Comparison of ENCODE assay signal across 31 mouse cellular contexts in genomic region chr3:106187991-106188390, GRCm38 (mm10). TPM values are rescaled to one million over a fixed set of nuclear protein-coding genes. Genes with fewer than 3 reads are reported as not detected.
DNase-seq lines count a peak whose midpoint lies in the region; ATAC-seq and TF ChIP-seq lines count a peak whose summit lies in the region.
"Had no signal": no experiment of that assay in that cellular context is flagged by ENCODE, and none has a peak within 500 bp of the region (broad histone marks: within the 10 kb centered on the region; RNA-seq: fewer than 3 reads in every experiment).

No protein-coding gene starts in this region.

- ATAC-seq in heart, embryonic 12.5 days (ENCODE audit: insufficient number of reproducible peaks, low FRiP score): peak; percentile 45; the same call in 1 of the 2 replicates
- 0 out of 2 replicates have a peak, but pooled peaks have one; percentile 15 for ATAC-seq in hindbrain, embryonic 15.5 days (ENCODE audit: low FRiP score, low read depth)
- ATAC-seq in hindbrain, postnatal 0 days: no peak
- ATAC-seq in liver, embryonic 11.5 days (replicated peaks; ENCODE audit: low FRiP score): peak; percentile 49; the same call in 1 of the 2 replicates
- ATAC-seq in liver, embryonic 12.5 days: no peak
- peak; percentile 65; the same call in 1 of the 2 replicates for ATAC-seq in limb, embryonic 15.5 days (ENCODE audit: insufficient number of reproducible peaks, low FRiP score, low TSS enrichment, low read depth)
- ATAC-seq: forebrain, embryonic 13.5 days had no signal

- H3K27me3 ChIP-seq in heart, embryonic 12.5 days (replicated peaks): no peaks in the 10 kb centered on the region
- H3K27me3 ChIP-seq in hindbrain, embryonic 15.5 days: no peaks in the 10 kb centered on the region
- no peaks in the 10 kb centered on the region for H3K27me3 ChIP-seq in hindbrain, postnatal 0 days (ENCODE audit: insufficient read depth, low read length)
- no peaks in the 10 kb centered on the region for H3K27me3 ChIP-seq in liver, embryonic 11.5 days (replicated peaks; ENCODE audit: control insufficient read depth, insufficient read depth, low read length)
- H3K27me3 ChIP-seq in liver, embryonic 12.5 days (replicated peaks): no peaks in the 10 kb centered on the region
- H3K27me3 ChIP-seq in limb, embryonic 15.5 days: no peaks in the 10 kb centered on the region
- H3K27me3 ChIP-seq: forebrain, embryonic 13.5 days; heart, embryonic 15.5 days; neural tube, embryonic 13.5 days had no signal

- H3K9me3 ChIP-seq in heart, embryonic 12.5 days (replicated peaks): peaks cover 56% of the 10 kb centered on the region
- H3K9me3 ChIP-seq in hindbrain, embryonic 15.5 days: no peaks in the 10 kb centered on the region
- no peaks in the 10 kb centered on the region for H3K9me3 ChIP-seq in hindbrain, postnatal 0 days (ENCODE audit: low read length)
- peaks cover 13% of the 10 kb centered on the region for H3K9me3 ChIP-seq in liver, embryonic 11.5 days (ENCODE audit: control insufficient read depth, low read length)
- peaks cover 47% of the 10 kb centered on the region for H3K9me3 ChIP-seq in liver, embryonic 12.5 days (replicated peaks)
- H3K9me3 ChIP-seq in limb, embryonic 15.5 days: peaks cover 20% of the 10 kb centered on the region; the same call in 1 of the 2 replicates
- H3K9me3 ChIP-seq: heart, embryonic 15.5 days had no signal

- 69% methylated on average over 2 of the region's 2 CpGs for WGBS in heart, embryonic 12.5 days
- WGBS in hindbrain, embryonic 15.5 days: 88% methylated on average over 2 of the region's 2 CpGs
- WGBS in hindbrain, postnatal 0 days: 80% methylated on average over 2 of the region's 2 CpGs
- 61% methylated on average over 2 of the region's 2 CpGs for whole genome bisulfite sequencing in liver, embryonic 11.5 days
- WGBS in liver, embryonic 12.5 days (ENCODE audit: insufficient replicate concordance): 58% methylated on average over 2 of the region's 2 CpGs
- WGBS in limb, embryonic 15.5 days: 80% methylated on average over 2 of the region's 2 CpGs

- H3K9ac ChIP-seq in heart, embryonic 12.5 days: no peak overlapping the region
- H3K9ac ChIP-seq in hindbrain, embryonic 15.5 days: no peak overlapping the region
- no peak overlapping the region for H3K9ac ChIP-seq in hindbrain, postnatal 0 days (replicated peaks; ENCODE audit: low read length)
- no peak overlapping the region for H3K9ac ChIP-seq in liver, embryonic 11.5 days (ENCODE audit: low read depth, low read length)
- no peak overlapping the region for H3K9ac ChIP-seq in liver, embryonic 12.5 days
- H3K9ac ChIP-seq in limb, embryonic 15.5 days: no peak overlapping the region
- H3K9ac ChIP-seq: forebrain, embryonic 13.5 days; heart, embryonic 15.5 days; neural tube, embryonic 13.5 days had no signal

- H3K36me3 ChIP-seq in heart, embryonic 12.5 days: no peaks in the 10 kb centered on the region
- H3K36me3 ChIP-seq in hindbrain, embryonic 15.5 days: no peaks in the 10 kb centered on the region
- no peaks in the 10 kb centered on the region for H3K36me3 ChIP-seq in hindbrain, postnatal 0 days (ENCODE audit: insufficient read depth, low read length)
- H3K36me3 ChIP-seq in liver, embryonic 11.5 days (ENCODE audit: control insufficient read depth, insufficient read depth, low read length): no peaks in the 10 kb centered on the region
- H3K36me3 ChIP-seq in liver, embryonic 12.5 days: no peaks in the 10 kb centered on the region
- H3K36me3 ChIP-seq in limb, embryonic 15.5 days: no peaks in the 10 kb centered on the region
- H3K36me3 ChIP-seq: heart, embryonic 15.5 days; neural tube, embryonic 13.5 days had no signal

- no peak overlapping the region for H3K4me2 ChIP-seq in heart, embryonic 12.5 days
- H3K4me2 ChIP-seq in hindbrain, embryonic 15.5 days: no peak overlapping the region
- no peak overlapping the region for H3K4me2 ChIP-seq in hindbrain, postnatal 0 days (ENCODE audit: low read depth, low read length)
- H3K4me2 ChIP-seq in liver, embryonic 11.5 days: no peak overlapping the region
- no peak overlapping the region for H3K4me2 ChIP-seq in liver, embryonic 12.5 days
- H3K4me2 ChIP-seq in limb, embryonic 15.5 days: no peak overlapping the region
- H3K4me2 ChIP-seq: forebrain, embryonic 13.5 days; heart, embryonic 15.5 days; neural tube, embryonic 13.5 days had no signal

- no peak for TF ChIP-seq CTCF in hindbrain, postnatal 0 days (IDR thresholded peaks at IDR 0.05; ENCODE audit: low read depth)

- no peak for DNase-seq in heart, adult 9 months (ENCODE audit: low spot score in 2 of 2)
- no peak for DNase-seq in hindbrain, postnatal 0 days (ENCODE audit: low spot score)
- no peak for DNase-seq in liver, embryonic 11.5 days (ENCODE audit: low spot score)
- no peak for DNase-seq in right cerebral cortex, postnatal 10 days (ENCODE audit: low spot score in 2 of 2)
- DNase-seq: adrenal gland, adult 2 months; cerebellum, adult 11 months; cerebellum, adult 9-11 months; gastrocnemius, postnatal 10 days; kidney, adult 18-20 months; kidney, postnatal 4 days; lung, postnatal 4 days; retina, postnatal 1 day; thymus, postnatal 25 days had no signal

- no peak overlapping the region for H3K27ac ChIP-seq in heart, embryonic 12.5 days (ENCODE audit: poor library complexity, severe bottlenecking)
- no peak overlapping the region for H3K27ac ChIP-seq in hindbrain, embryonic 15.5 days (replicated peaks)
- no peak overlapping the region for H3K27ac ChIP-seq in hindbrain, postnatal 0 days
- no peak overlapping the region for H3K27ac ChIP-seq in liver, embryonic 11.5 days (ENCODE audit: low read depth, low read length)
- H3K27ac ChIP-seq in liver, embryonic 12.5 days: no peak overlapping the region
- no peak overlapping the region for H3K27ac ChIP-seq in limb, embryonic 15.5 days
- H3K27ac ChIP-seq: forebrain, embryonic 13.5 days; heart, embryonic 15.5 days; neural tube, embryonic 13.5 days had no signal

- H3K4me3 ChIP-seq in heart, embryonic 12.5 days: no peak overlapping the region
- no peak overlapping the region for H3K4me3 ChIP-seq in hindbrain, embryonic 15.5 days
- H3K4me3 ChIP-seq in hindbrain, postnatal 0 days (ENCODE audit: low read length): no peak overlapping the region
- H3K4me3 ChIP-seq in liver, embryonic 11.5 days (ENCODE audit: low read depth, low read length): no peak overlapping the region
- no peak overlapping the region for H3K4me3 ChIP-seq in liver, embryonic 12.5 days
- no peak overlapping the region for H3K4me3 ChIP-seq in limb, embryonic 15.5 days
- H3K4me3 ChIP-seq: forebrain, embryonic 13.5 days; heart, embryonic 15.5 days; neural tube, embryonic 13.5 days had no signal

- H3K4me1 ChIP-seq in heart, embryonic 12.5 days (replicated peaks): no peaks in the 10 kb centered on the region
- H3K4me1 ChIP-seq in hindbrain, embryonic 15.5 days (replicated peaks): no peaks in the 10 kb centered on the region
- no peaks in the 10 kb centered on the region for H3K4me1 ChIP-seq in hindbrain, postnatal 0 days (ENCODE audit: insufficient read depth, low read length)
- no peaks in the 10 kb centered on the region for H3K4me1 ChIP-seq in liver, embryonic 11.5 days (replicated peaks; ENCODE audit: control insufficient read depth, insufficient read depth, low read length)
- no peaks in the 10 kb centered on the region for H3K4me1 ChIP-seq in liver, embryonic 12.5 days
- no peaks in the 10 kb centered on the region for H3K4me1 ChIP-seq in limb, embryonic 15.5 days
- H3K4me1 ChIP-seq: forebrain, embryonic 13.5 days; heart, embryonic 15.5 days; neural tube, embryonic 13.5 days had no signal

RNA-seq across cellular contexts. Expression of gene Chil3, which starts 20.6 kb away (rescaled TPM):
- polyA plus RNA-seq in heart, embryonic 12.5 days (2016; fragmentation: Nextera tagmentation; extraction: Ambion mirVana): not detected in 2 replicates
- polyA plus RNA-seq in hindbrain, embryonic 15.5 days (2015; fragmentation: Nextera tagmentation; extraction: Ambion mirVana): not detected in 2 replicates
- total RNA-seq in hindbrain, postnatal 0 days (2014; rRNA removed): 0.18 TPM in 1 of 2 replicates, not detected in the other
- polyA plus RNA-seq in hindbrain, postnatal 0 days (2015; fragmentation: Nextera tagmentation; extraction: Ambion mirVana): 0.19 and 0.43 TPM in 2 replicates
- polyA plus RNA-seq in liver, embryonic 11.5 days (2014; fragmentation: Nextera tagmentation; extraction: Ambion mirVana): not detected in 2 replicates
- polyA plus RNA-seq in liver, embryonic 12.5 days (2016; fragmentation: Nextera tagmentation; extraction: Ambion mirVana): not detected in 2 replicates
- 0.15 and 0.72 TPM in 2 replicates for polyA plus RNA-seq in limb, embryonic 15.5 days (2015; fragmentation: Nextera tagmentation; extraction: Ambion mirVana)
- total RNA-seq: left cerebral cortex, postnatal 14 days; MEL had no signal
- polyA plus RNA-seq: C2C12; forebrain, embryonic 13.5 days; neural tube, embryonic 13.5 days had no signal

RNA-seq across cellular contexts. Expression of gene Chil4, which starts 31.3 kb away (rescaled TPM):
- polyA plus RNA-seq in heart, embryonic 12.5 days (2016; fragmentation: Nextera tagmentation; extraction: Ambion mirVana): not detected in 2 replicates
- 0.09 TPM in 1 of 2 replicates, not detected in the other for polyA plus RNA-seq in hindbrain, embryonic 15.5 days (2015; fragmentation: Nextera tagmentation; extraction: Ambion mirVana)
- 0.11 TPM in 1 of 2 replicates, not detected in the other for total RNA-seq in hindbrain, postnatal 0 days (2014; rRNA removed)
- 0.24 TPM in 1 of 2 replicates, not detected in the other for polyA plus RNA-seq in hindbrain, postnatal 0 days (2015; fragmentation: Nextera tagmentation; extraction: Ambion mirVana)
- polyA plus RNA-seq in liver, embryonic 11.5 days (2014; fragmentation: Nextera tagmentation; extraction: Ambion mirVana): not detected in 2 replicates
- polyA plus RNA-seq in liver, embryonic 12.5 days (2016; fragmentation: Nextera tagmentation; extraction: Ambion mirVana): not detected in 2 replicates
- not detected in 2 replicates for polyA plus RNA-seq in limb, embryonic 15.5 days (2015; fragmentation: Nextera tagmentation; extraction: Ambion mirVana)
- total RNA-seq: adrenal gland, adult 2 months; adrenal gland, postnatal 4 days; common myeloid progenitor, adult 5-6 weeks; gastrocnemius, postnatal 10 days; granulocyte monocyte progenitor cell, adult 5-6 weeks; left cerebral cortex, postnatal 14 days; megakaryocyte-erythroid progenitor cell, adult 5-6 weeks; MEL had no signal
- polyA plus RNA-seq: adrenal gland, adult 2 months; C2C12; forebrain, embryonic 13.5 days; heart, embryonic 15.5 days; limb, embryonic 14.5 days; liver, embryonic 16.5 days; lung, embryonic 16.5 days; neural tube, embryonic 13.5 days; spleen, adult 2 months had no signal

Comparison
In these comparisons a context has a peak if more than half of its experiments do, and no peak if none do; other contexts are left out.
1. ATAC-seq: peak in heart, embryonic 12.5 days (single experiment), hindbrain, embryonic 15.5 days (single experiment), liver, embryonic 11.5 days (single experiment) and limb, embryonic 15.5 days (single experiment); none in hindbrain, postnatal 0 days (single experiment) and liver, embryonic 12.5 days (single experiment).